ENCODE assay signal across 31 mouse cellular contexts in genomic region chr9:5771158-5771557, GRCm38 (mm10).
A peak's percentile ranks its signal among the peaks of the same experiment; 100 is the strongest.
DNase-seq lines count a peak whose midpoint lies in the region; ATAC-seq and TF ChIP-seq lines count a peak whose summit lies in the region.
"Had no signal": no experiment of that assay in that cellular context is flagged by ENCODE, and none has a peak within 500 bp of the region (broad histone marks: within the 10 kb centered on the region; RNA-seq: fewer than 3 reads in every experiment).

No protein-coding gene starts in this region.

- 0 out of 2 replicates have a peak, but pooled peaks have one; percentile 34 for ATAC-seq in frontal cortex, adult (ENCODE audit: low TSS enrichment)
- ATAC-seq in midbrain, embryonic 14.5 days (ENCODE audit: low FRiP score, low TSS enrichment): no peak
- peak; percentile 73 for ATAC-seq in midbrain, postnatal 0 days (ENCODE audit: low FRiP score)
- ATAC-seq in erythroid progenitor cell, adult 5-6 weeks (replicated peaks; ENCODE audit: low FRiP score, poor library complexity, severe bottlenecking): no peak
- ATAC-seq: forebrain, embryonic 15.5 days; hindbrain, embryonic 16.5 days; Patski had no signal

- H3K4me3 ChIP-seq in midbrain, embryonic 14.5 days (replicated peaks; ENCODE audit: low read depth, low read length): no peak overlapping the region
- no peak overlapping the region for H3K4me3 ChIP-seq in midbrain, embryonic 10.5 days
- no peak overlapping the region for H3K4me3 ChIP-seq in midbrain, postnatal 0 days (ENCODE audit: low read depth, low read length)
- H3K4me3 ChIP-seq: embryonic facial prominence, embryonic 15.5 days; forebrain, embryonic 12.5 days; forebrain, embryonic 15.5 days; heart, embryonic 12.5 days; heart, embryonic 15.5 days; hindbrain, embryonic 10.5 days; hindbrain, embryonic 13.5 days had no signal

- no peak overlapping the region for H3K27ac ChIP-seq in midbrain, embryonic 14.5 days (replicated peaks; ENCODE audit: low read depth, low read length)
- no peak overlapping the region for H3K27ac ChIP-seq in midbrain, embryonic 10.5 days (replicated peaks)
- H3K27ac ChIP-seq in midbrain, postnatal 0 days (ENCODE audit: low read depth, low read length): no peak overlapping the region
- H3K27ac ChIP-seq: embryonic facial prominence, embryonic 15.5 days; forebrain, embryonic 12.5 days; forebrain, embryonic 15.5 days; heart, embryonic 15.5 days; hindbrain, embryonic 10.5 days; hindbrain, embryonic 13.5 days had no signal

- no peak overlapping the region for H3K9ac ChIP-seq in midbrain, embryonic 14.5 days (replicated peaks; ENCODE audit: low read length)
- no peak overlapping the region for H3K9ac ChIP-seq in midbrain, postnatal 0 days (replicated peaks; ENCODE audit: low read length, poor library complexity, severe bottlenecking)
- H3K9ac ChIP-seq: embryonic facial prominence, embryonic 15.5 days; forebrain, embryonic 12.5 days; forebrain, embryonic 15.5 days; heart, embryonic 12.5 days; heart, embryonic 15.5 days; hindbrain, embryonic 13.5 days had no signal

- no peaks in the 10 kb centered on the region for H3K9me3 ChIP-seq in midbrain, embryonic 14.5 days (ENCODE audit: control insufficient read depth, low read length)
- no peaks in the 10 kb centered on the region for H3K9me3 ChIP-seq in midbrain, embryonic 10.5 days (replicated peaks)
- no peaks in the 10 kb centered on the region for H3K9me3 ChIP-seq in midbrain, postnatal 0 days (ENCODE audit: low read length)
- H3K9me3 ChIP-seq: embryonic facial prominence, embryonic 15.5 days; forebrain, embryonic 12.5 days; forebrain, embryonic 15.5 days; G1E; heart, embryonic 12.5 days; heart, embryonic 15.5 days; hindbrain, embryonic 10.5 days; hindbrain, embryonic 13.5 days had no signal

- no peak for TF ChIP-seq CTCF in midbrain, postnatal 0 days (IDR thresholded peaks at IDR 0.05)

- H3K36me3 ChIP-seq in midbrain, embryonic 14.5 days (ENCODE audit: control insufficient read depth, insufficient read depth, low read length): no peaks in the 10 kb centered on the region
- no peaks in the 10 kb centered on the region for H3K36me3 ChIP-seq in midbrain, embryonic 10.5 days
- no peaks in the 10 kb centered on the region for H3K36me3 ChIP-seq in midbrain, postnatal 0 days (ENCODE audit: insufficient read depth, low read length)
- H3K36me3 ChIP-seq: embryonic facial prominence, embryonic 15.5 days; forebrain, embryonic 12.5 days; forebrain, embryonic 15.5 days; G1E; heart, embryonic 12.5 days; heart, embryonic 15.5 days; hindbrain, embryonic 10.5 days; hindbrain, embryonic 13.5 days had no signal

- no peaks in the 10 kb centered on the region for H3K4me1 ChIP-seq in midbrain, embryonic 14.5 days (ENCODE audit: control insufficient read depth, insufficient read depth, low read length)
- H3K4me1 ChIP-seq in midbrain, embryonic 10.5 days: no peaks in the 10 kb centered on the region
- H3K4me1 ChIP-seq in midbrain, postnatal 0 days (ENCODE audit: insufficient read depth, low read length): no peaks in the 10 kb centered on the region
- H3K4me1 ChIP-seq: embryonic facial prominence, embryonic 15.5 days; forebrain, embryonic 12.5 days; forebrain, embryonic 15.5 days; heart, embryonic 12.5 days; heart, embryonic 15.5 days; hindbrain, embryonic 10.5 days; hindbrain, embryonic 13.5 days had no signal

- no peak overlapping the region for H3K4me2 ChIP-seq in midbrain, embryonic 14.5 days (ENCODE audit: low read length)
- H3K4me2 ChIP-seq in midbrain, postnatal 0 days (ENCODE audit: low read depth, low read length, poor library complexity, severe bottlenecking): no peak overlapping the region
- H3K4me2 ChIP-seq: embryonic facial prominence, embryonic 15.5 days; forebrain, embryonic 12.5 days; forebrain, embryonic 15.5 days; heart, embryonic 12.5 days; heart, embryonic 15.5 days; hindbrain, embryonic 13.5 days had no signal

- no peak for DNase-seq in frontal cortex, adult 2 months (ENCODE audit: extremely low spot score in 1 of 2, low spot score in 1 of 2)
- peak; percentile 15 for DNase-seq in midbrain, embryonic 14.5 days
- DNase-seq in midbrain, embryonic 10.5 days (ENCODE audit: low spot score): no peak
- peak; percentile 4 for DNase-seq in retina, postnatal 1 day
- DNase-seq in retina, embryonic 14.5 days (ENCODE audit: low spot score): no peak
- no peak for DNase-seq in midbrain, postnatal 0 days (ENCODE audit: low spot score)
- DNase-seq: adrenal gland, postnatal 10 days; adrenal gland, postnatal 36 days; B cell, adult 2 months; cerebellum, adult 11-12 months; cerebellum, adult 8-10 months; cerebellum, postnatal 10 days; cerebellum, postnatal 36 days; embryo, embryonic 11 days; gastrocnemius, postnatal 25 days; heart, adult 18-20 months; heart, postnatal 10 days; heart, postnatal 36 days had no signal

- no peaks in the 10 kb centered on the region for H3K27me3 ChIP-seq in midbrain, embryonic 14.5 days (ENCODE audit: control insufficient read depth, insufficient read depth, low read length)
- H3K27me3 ChIP-seq in midbrain, embryonic 10.5 days (ENCODE audit: low read depth, poor library complexity, severe bottlenecking): no peaks in the 10 kb centered on the region
- H3K27me3 ChIP-seq in midbrain, postnatal 0 days (ENCODE audit: insufficient read depth, low read length): no peaks in the 10 kb centered on the region
- H3K27me3 ChIP-seq: CH12.LX; embryonic facial prominence, embryonic 15.5 days; forebrain, embryonic 12.5 days; forebrain, embryonic 15.5 days; heart, embryonic 12.5 days; heart, embryonic 15.5 days; hindbrain, embryonic 13.5 days; Patski had no signal

Comparison
In these comparisons a context has a peak if more than half of its experiments do, and no peak if none do; other contexts are left out.
1. ATAC-seq: peak in frontal cortex, adult (single experiment) and midbrain, postnatal 0 days (single experiment); none in midbrain, embryonic 14.5 days (single experiment) and erythroid progenitor cell, adult 5-6 weeks (single experiment).
2. DNase-seq: peak in midbrain, embryonic 14.5 days (single experiment) and retina, postnatal 1 day (single experiment); none in frontal cortex, adult 2 months (0 of 2), midbrain, embryonic 10.5 days (single experiment), retina, embryonic 14.5 days (single experiment) and midbrain, postnatal 0 days (single experiment).